ENCODE assay signal across 8 mouse cellular contexts in genomic region chr14:57423432-57424211, GRCm38 (mm10). TPM values are rescaled to one million over a fixed set of nuclear protein-coding genes. Genes with fewer than 3 reads are reported as not detected.
A peak's percentile ranks its signal among the peaks of the same experiment; 100 is the strongest.
DNase-seq lines count a peak whose midpoint lies in the region; ATAC-seq lines count a peak whose summit lies in the region.

Gene Ift88 (plus strand): TSS chr14:57424062.

- no peaks in the 10 kb centered on the region for H3K9me3 ChIP-seq in hindbrain, embryonic 11.5 days (ENCODE audit: control insufficient read depth, low read length)

- H3K36me3 ChIP-seq in hindbrain, embryonic 11.5 days (ENCODE audit: control insufficient read depth, insufficient read depth, low read length): no peaks in the 10 kb centered on the region

- DNase-seq in MN1 (ENCODE audit: low spot score): peak; percentile 94
- DNase-seq in cerebellum, adult 9-11 months: peak; percentile 93
- DNase-seq in frontal cortex, adult 2 months (ENCODE audit: extremely low spot score in 1 of 2, low spot score in 1 of 2): peak; percentile 89 to 96
- DNase-seq in hindbrain, embryonic 11.5 days (ENCODE audit: low spot score): peak; percentile 93
- DNase-seq in layer of hippocampus, postnatal 10 days (ENCODE audit: low spot score in 2 of 2): peak; percentile 91 to 93
- peak; percentile 95 for DNase-seq in lung, postnatal 10 days
- DNase-seq in ovary, postnatal 36 days (ENCODE audit: low spot score): peak; percentile 93
- peak; percentile 83 for DNase-seq in thymus, postnatal 25 days

- H3K27me3 ChIP-seq in hindbrain, embryonic 11.5 days (ENCODE audit: control insufficient read depth, insufficient read depth, low read length): no peaks in the 10 kb centered on the region

- ATAC-seq in hindbrain, embryonic 11.5 days (ENCODE audit: low FRiP score): peak; percentile 100

- H3K9ac ChIP-seq in hindbrain, embryonic 11.5 days (ENCODE audit: low read depth, low read length): peak within 1 kb of the TSS; percentile 82

- WGBS in hindbrain, embryonic 11.5 days: 4% methylated on average over 42 of the region's 42 CpGs

- H3K4me2 ChIP-seq in hindbrain, embryonic 11.5 days (replicated peaks; ENCODE audit: low read depth, low read length): peak within 1 kb of the TSS; percentile 57

- H3K4me3 ChIP-seq in hindbrain, embryonic 11.5 days (ENCODE audit: low read depth, low read length): peak within 1 kb of the TSS; percentile 75

- peak within 1 kb of the TSS; percentile 58; the same call in 1 of the 2 replicates for H3K27ac ChIP-seq in hindbrain, embryonic 11.5 days (ENCODE audit: low read depth, low read length)

- no peaks in the 10 kb centered on the region for H3K4me1 ChIP-seq in hindbrain, embryonic 11.5 days (replicated peaks; ENCODE audit: control insufficient read depth, insufficient read depth, low read length)

RNA-seq across cellular contexts. Expression of gene Ift88, which starts in this region (rescaled TPM):
- 18.3 and 20.0 TPM in 2 replicates for polyA plus RNA-seq in frontal cortex, adult 2 months (2012; rRNA removed)
- polyA plus RNA-seq in hindbrain, embryonic 11.5 days (2014; fragmentation: Nextera tagmentation; extraction: Ambion mirVana): 20.7 and 21.4 TPM in 2 replicates
- 10 to 100 TPM; 13.4 to 16.5 TPM for total RNA-seq in layer of hippocampus, postnatal 10 days (2021)

Comparison
In these comparisons a context has a peak if more than half of its experiments do, and no peak if none do; other contexts are left out.
1. Peak in every context shown above with its lines: DNase-seq, ATAC-seq, H3K4me3 ChIP-seq and H3K27ac ChIP-seq.